Mouse (Mus musculus) midbrain, embryonic 16.5 days (tissue): ENCODE results near the gene Lce1k. TPM values are rescaled to one million over a fixed set of nuclear protein-coding genes. Genes with fewer than 3 reads are reported as not detected.
"Not testable (repeated sequence)": the region's sequence is repeated elsewhere in the genome, so short reads cannot be mapped to it uniquely, and the experiment has no call there.

ENCODE experiments used
- ATAC-seq: fragments of 200-750 bp; cut with Nextera tagmentation; 2 replicates; pipeline ENCODE4 v1.8.0; 2017; ENCODE audit warnings: moderate TSS enrichment
- H3K27ac ChIP-seq: fragments of 300-500 bp; sonication (generic); 2 replicates; pipeline ENCODE4 v1.5.1; 2014; ENCODE audit warnings: mild to moderate bottlenecking, low read length, mixed read lengths
- H3K27me3 ChIP-seq: fragments of 300-500 bp; sonication (generic); 2 replicates; pipeline ENCODE4 v1.6.1; 2014; ENCODE audit warnings: low read depth, low read length, mixed read lengths; ENCODE audit not compliant: control insufficient read depth, insufficient read depth
- H3K36me3 ChIP-seq: fragments of 300-500 bp; sonication (generic); 2 replicates; pipeline ENCODE4 v1.6.1; 2014; ENCODE audit warnings: mild to moderate bottlenecking, low read length, moderate library complexity, mixed read lengths; ENCODE audit not compliant: control insufficient read depth, insufficient read depth
- H3K4me1 ChIP-seq: fragments of 300-500 bp; sonication (generic); 2 replicates; pipeline ENCODE4 v1.6.1; 2014; ENCODE audit warnings: mild to moderate bottlenecking, low read length, mixed read lengths; ENCODE audit not compliant: control insufficient read depth, insufficient read depth
- H3K4me2 ChIP-seq: fragments of 300-500 bp; sonication (generic); 2 replicates; pipeline ENCODE4 v1.6.1; 2014; ENCODE audit warnings: mild to moderate bottlenecking, low read length, mixed read lengths
- H3K4me3 ChIP-seq: fragments of 300-500 bp; sonication (generic); 2 replicates; pipeline ENCODE4 v1.5.1; 2014; ENCODE audit warnings: low read depth, mild to moderate bottlenecking, low read length, moderate library complexity, mixed read lengths
- H3K9ac ChIP-seq: fragments of 300-500 bp; sonication (generic); 2 replicates; pipeline ENCODE4 v1.6.1; 2014; ENCODE audit warnings: low read depth, low read length, mixed read lengths
- H3K9me3 ChIP-seq: fragments of 300-500 bp; sonication (generic); replicated peaks from 2 replicates; pipeline ENCODE4 v1.6.1; 2014; ENCODE audit warnings: mild to moderate bottlenecking, low read length, mixed read lengths; ENCODE audit not compliant: control insufficient read depth, poor library complexity, severe bottlenecking
- WGBS: fragments of 180-500 bp; shearing (Covaris S2); extraction: QIAGEN DNeasy Blood & Tissue Kit; methylation state at CpG from one replicate; pipeline ENCODE4 v1.1.7; 2014; 5-methylcytosine and 5-hydroxymethylcytosine counted together
- polyA plus RNA-seq: library from polyadenylated mRNA; unstranded; fragments of >200 nt; fragmentation: Nextera tagmentation; extraction: Ambion mirVana; gene quantifications from 2 replicates; pipeline ENCODE4 v1.2.1, GENCODE M21; 2015

Lce1k gene
- not detected in 2 replicates for polyA plus RNA-seq

- Histone ChIP-seq H3K4me1 (no peaks in the 10 kb centered on the region), H3K36me3 (no peaks in the 10 kb centered on the region), H3K4me3 (no peak within 1 kb of the TSS), H3K9ac (no peak within 1 kb of the TSS), H3K4me2 (no peak within 1 kb of the TSS), H3K9me3 (no peaks in the 10 kb centered on the region), H3K27me3 (no peaks in the 10 kb centered on the region), H3K27ac (no peak within 1 kb of the TSS)
- no peak for ATAC-seq
Measured at GRCm38 (mm10) chr3:92807791-92808190, at the start of gene Lce1k. TSS of gene Lce1k (minus strand) at chr3:92807891.

GRCm38 (mm10) chr3:92851186-92851585, 43.5 kb upstream of the Lce1k start, which contains the start of gene Lce1l:
TSS of gene Lce1l (minus strand) at chr3:92851286.
- H3K4me3 ChIP-seq, result no peak within 1 kb of the TSS
- H3K27me3 ChIP-seq, result no peaks in the 10 kb centered on the region
- no peaks in the 10 kb centered on the region for H3K4me1 ChIP-seq
- H3K36me3 ChIP-seq, result no peaks in the 10 kb centered on the region
- no peaks in the 10 kb centered on the region for H3K9me3 ChIP-seq
- 86% methylated on average over 3 of the region's 3 CpGs for WGBS
- no peak within 1 kb of the TSS for H3K9ac ChIP-seq
- no peak within 1 kb of the TSS for H3K27ac ChIP-seq
- H3K4me2 ChIP-seq, result no peak within 1 kb of the TSS
- no peak for ATAC-seq

DNA sequence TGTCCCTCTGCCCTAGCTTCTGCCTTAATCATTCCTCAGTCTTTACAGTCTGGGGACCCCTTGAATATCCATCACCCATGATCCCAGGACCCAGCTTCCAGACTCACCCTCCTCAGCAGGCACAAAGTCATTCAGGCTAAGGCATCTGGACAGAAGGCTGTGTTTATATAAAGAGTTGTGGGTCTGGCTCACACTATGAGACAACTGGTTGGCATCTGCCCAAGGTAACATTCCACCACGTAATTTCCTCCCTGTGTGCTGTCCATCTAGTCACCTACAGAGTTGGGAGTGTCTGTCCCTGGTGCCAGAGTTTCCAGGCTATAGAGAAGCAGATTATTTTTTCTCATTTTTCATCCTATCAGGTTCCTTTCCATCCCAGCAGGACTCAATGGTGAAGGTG, 19.4 kb upstream of the Lce1k start, which contains the start of gene Kprp:
Gene Kprp, minus strand, starts transcription at position 140 of the 400 bp plus-strand sequence.
- ATAC-seq, result no peak
- Histone ChIP-seq H3K9ac (no peak within 1 kb of the TSS), H3K4me2 (no peak within 1 kb of the TSS), H3K4me1 (no peaks in the 10 kb centered on the region), H3K9me3 (no peaks in the 10 kb centered on the region), H3K36me3 (no peaks in the 10 kb centered on the region), H3K4me3 (no peak within 1 kb of the TSS), H3K27me3 (no peaks in the 10 kb centered on the region), H3K27ac (no peak within 1 kb of the TSS)
- WGBS, result 75% methylated on average over 1 of the region's 1 CpGs

DNA sequence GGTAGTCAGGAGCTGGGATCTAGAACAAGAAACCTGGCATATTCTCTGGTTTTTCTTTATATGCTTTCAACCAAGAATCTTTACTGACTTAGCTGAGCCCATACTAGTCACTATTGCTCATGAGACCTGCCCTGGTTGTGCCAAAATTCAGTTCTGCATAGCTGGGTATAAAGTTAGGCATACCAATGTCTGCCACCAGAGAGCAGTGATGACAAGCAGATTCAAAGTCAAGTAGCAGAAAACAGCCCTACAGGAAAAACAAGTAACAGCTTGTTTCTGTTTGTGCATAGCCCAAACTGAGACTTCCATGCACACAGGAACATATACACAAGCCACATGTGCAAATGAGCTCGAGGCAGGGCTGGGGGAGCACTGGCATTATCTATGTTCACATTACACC, 18.1 kb upstream of the Lce1k start:
- Histone ChIP-seq H3K4me3 (no peak overlapping the region), H3K27me3 (no peaks in the 10 kb centered on the region), H3K4me1 (no peaks in the 10 kb centered on the region), H3K9me3 (no peaks in the 10 kb centered on the region), H3K9ac (no peak overlapping the region), H3K36me3 (no peaks in the 10 kb centered on the region), H3K4me2 (no peak overlapping the region), H3K27ac (no peak overlapping the region)
- 41% methylated on average over 1 of the region's 1 CpGs for WGBS
- ATAC-seq, result no peak

GRCm38 (mm10) chr3:92816036-92816435, 8.3 kb upstream of the Lce1k start:
- H3K4me1 ChIP-seq, H3K27ac ChIP-seq, H3K9ac ChIP-seq, H3K9me3 ChIP-seq, ATAC-seq, H3K36me3 ChIP-seq, H3K4me2 ChIP-seq, H3K27me3 ChIP-seq, H3K4me3 ChIP-seq: not testable (repeated sequence)
- 93% methylated on average over 2 of the region's 2 CpGs for WGBS

DNA sequence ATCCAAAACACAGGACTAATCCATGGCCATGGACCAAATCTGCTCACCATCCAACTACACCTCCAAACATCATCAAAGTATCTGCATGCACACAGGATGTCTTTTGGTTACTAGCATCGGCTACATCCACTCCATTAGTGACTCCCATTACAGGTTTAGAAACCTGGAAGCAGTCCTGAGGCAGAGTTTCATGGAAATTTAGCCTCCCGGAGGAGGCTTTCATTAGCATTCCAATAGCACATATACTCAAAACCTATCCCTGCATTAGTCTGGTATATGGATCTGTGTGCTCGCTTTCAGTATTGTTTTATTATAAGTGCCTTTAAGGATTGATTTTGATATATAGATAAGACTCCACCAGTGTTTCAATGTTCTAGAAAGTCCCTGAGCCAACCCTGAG, 7.9 kb upstream of the Lce1k start:
- no peak for ATAC-seq
- Histone ChIP-seq H3K27me3 (no peaks in the 10 kb centered on the region), H3K36me3 (no peaks in the 10 kb centered on the region), H3K4me1 (no peaks in the 10 kb centered on the region), H3K9ac (no peak overlapping the region), H3K9me3 (no peaks in the 10 kb centered on the region), H3K27ac (no peak overlapping the region), H3K4me3 (no peak overlapping the region), H3K4me2 (no peak overlapping the region)
- WGBS, result 90% methylated on average over 3 of the region's 3 CpGs

GRCm38 (mm10) chr3:92790414-92790813, 17.3 kb downstream of the Lce1k start, which contains the start of gene Lce1j:
TSS of gene Lce1j (minus strand) at chr3:92790514.
- Histone ChIP-seq H3K9me3 (no peaks in the 10 kb centered on the region), H3K27ac (no peak within 1 kb of the TSS)
- 92% methylated on average over 1 of the region's 1 CpGs for WGBS

DNA sequence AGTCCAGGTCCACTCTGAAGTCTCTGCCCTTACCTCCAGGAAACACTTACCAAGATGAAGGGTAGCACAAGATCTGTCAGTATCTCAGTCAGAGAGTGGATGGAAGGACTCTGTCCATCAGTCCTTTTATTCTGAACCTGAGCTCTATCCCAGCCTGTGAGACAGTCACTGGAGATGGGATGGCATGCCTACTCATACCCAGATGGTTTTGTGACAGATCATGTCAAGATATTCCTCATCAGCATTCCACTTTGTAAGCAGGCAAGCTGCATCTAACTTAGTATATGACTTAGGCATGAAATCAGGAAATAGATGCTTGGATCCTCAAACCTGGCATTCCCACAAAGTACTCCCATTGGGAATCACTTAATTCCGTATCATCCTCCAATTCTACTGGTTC, 28.9 kb downstream of the Lce1k start, which contains the start of gene Lce1i:
Gene Lce1i, minus strand, starts transcription at position 101 of the 400 bp plus-strand sequence.
- no peaks in the 10 kb centered on the region for H3K4me1 ChIP-seq
- no peak within 1 kb of the TSS for H3K4me2 ChIP-seq
- WGBS, result 83% methylated on average over 1 of the region's 1 CpGs
- H3K27ac ChIP-seq, result no peak within 1 kb of the TSS
- H3K4me3 ChIP-seq, result no peak within 1 kb of the TSS
- no peak for ATAC-seq
- H3K9ac ChIP-seq, result no peak within 1 kb of the TSS
- no peaks in the 10 kb centered on the region for H3K36me3 ChIP-seq
- no peaks in the 10 kb centered on the region for H3K27me3 ChIP-seq
- H3K9me3 ChIP-seq, result no peaks in the 10 kb centered on the region

More at GRCm38 (mm10) chr3:92790414-92790813, 17.3 kb downstream of the Lce1k start, which contains the start of gene Lce1j:
- Histone ChIP-seq H3K36me3 (no peaks in the 10 kb centered on the region), H3K4me3 (no peak within 1 kb of the TSS), H3K4me2 (no peak within 1 kb of the TSS), H3K9ac (no peak within 1 kb of the TSS), H3K4me1 (no peaks in the 10 kb centered on the region), H3K27me3 (no peaks in the 10 kb centered on the region)
- ATAC-seq, result no peak

- H3K4me2 ChIP-seq, result no peak overlapping the region
- H3K27me3 ChIP-seq, result no peaks in the 10 kb centered on the region
- no peaks in the 10 kb centered on the region for H3K9me3 ChIP-seq
- WGBS, result 23% methylated on average over 3 of the region's 3 CpGs
- no peak for ATAC-seq
- no peaks in the 10 kb centered on the region for H3K4me1 ChIP-seq
- no peak overlapping the region for H3K4me3 ChIP-seq
- H3K27ac ChIP-seq, result no peak overlapping the region
- no peaks in the 10 kb centered on the region for H3K36me3 ChIP-seq
- H3K9ac ChIP-seq, result no peak overlapping the region
Measured at GRCm38 (mm10) chr3:92771573-92771972, 36.1 kb downstream of the Lce1k start.
